Mouse (Mus musculus): ENCODE measurements around the gene Gm14326. TPM values are rescaled to one million over a fixed set of nuclear protein-coding genes. Genes with fewer than 3 reads are reported as not detected.
"Not testable (repeated sequence)": the region's sequence is repeated elsewhere in the genome, so short reads cannot be mapped to it uniquely, and the experiment has no call there.

Gene Gm14326
- polyA plus RNA-seq (2015; fragmentation: Nextera tagmentation; extraction: Ambion mirVana) = 15.2 TPM in 2 replicates

GRCm38 (mm10) chr2:177957145-177957544 lies at the start of gene Gm14326:
Gene Gm14326 (minus strand): TSS chr2:177957297.
- ATAC-seq; H3K36me3 ChIP-seq; H3K9me3 ChIP-seq; H3K27ac ChIP-seq; H3K4me1 ChIP-seq (replicated peaks); H3K27me3 ChIP-seq (replicated peaks): not testable (repeated sequence)
- Histone ChIP-seq H3K9ac (peak within 1 kb of the TSS; percentile 42; the same call in 1 of the 2 replicates), H3K4me2 (replicated peaks) (peak within 1 kb of the TSS; percentile 39), H3K4me3 (replicated peaks) (peak within 1 kb of the TSS; percentile 47)
- WGBS = 0% methylated on average over 4 of the region's 7 CpGs

GRCm38 (mm10) chr2:177974814-177975213 lies 17.7 kb upstream of the Gm14326 start:
- ATAC-seq; H3K4me1 ChIP-seq (replicated peaks); H3K36me3 ChIP-seq; H3K27me3 ChIP-seq (replicated peaks); H3K9ac ChIP-seq; H3K27ac ChIP-seq; H3K4me2 ChIP-seq (replicated peaks); H3K4me3 ChIP-seq (replicated peaks); H3K9me3 ChIP-seq: not testable (repeated sequence)
- 68% methylated on average over 7 of the region's 7 CpGs for WGBS

- Histone ChIP-seq H3K9ac (peak overlapping the region; percentile 42; the same call in 1 of the 2 replicates), H3K4me2 (replicated peaks) (peak overlapping the region; percentile 39), H3K4me3 (replicated peaks) (peak overlapping the region; percentile 47)
- H3K27ac ChIP-seq; H3K9me3 ChIP-seq; H3K27me3 ChIP-seq (replicated peaks); ATAC-seq; H3K36me3 ChIP-seq; H3K4me1 ChIP-seq (replicated peaks): not testable (repeated sequence)
- 1% methylated on average over 18 of the region's 18 CpGs for WGBS
Observed at GRCm38 (mm10) chr2:177956734-177957133, 363 bp downstream of the Gm14326 start.

DNA sequence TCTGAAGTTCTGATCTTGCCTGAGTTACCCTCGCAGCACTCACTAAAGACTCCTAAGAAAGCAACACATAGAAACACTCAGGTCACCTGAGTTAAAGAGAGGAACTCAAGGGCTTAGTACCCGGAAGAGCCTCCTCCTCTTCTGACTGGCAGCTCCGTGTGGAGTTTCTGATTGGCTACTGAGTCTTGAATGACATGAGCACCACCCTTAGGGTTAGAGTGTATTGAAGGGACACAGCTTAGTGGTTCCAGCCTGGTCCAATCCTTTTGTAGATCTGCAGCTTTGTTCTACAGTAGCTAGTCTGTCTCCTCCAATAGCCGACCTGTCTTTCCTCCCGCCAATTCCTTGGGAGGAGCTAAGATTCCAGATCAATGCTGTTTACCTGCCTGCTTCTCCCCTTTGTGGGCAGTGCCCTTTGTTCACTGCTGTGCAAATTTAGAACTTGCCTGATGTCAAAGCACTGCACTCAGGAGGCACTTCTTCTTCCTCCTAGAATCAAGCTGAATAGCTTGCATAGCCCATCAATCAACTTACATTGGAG lies 31.5 kb downstream of the Gm14326 start, which contains the start of gene Zfp972:
Gene Zfp972 (minus strand): TSS at position 51 of the 541 bp plus-strand sequence.
- not testable (repeated sequence) for H3K4me3 ChIP-seq (replicated peaks); H3K4me2 ChIP-seq (replicated peaks); H3K9me3 ChIP-seq; H3K36me3 ChIP-seq; ATAC-seq; H3K4me1 ChIP-seq (replicated peaks); H3K9ac ChIP-seq; H3K27me3 ChIP-seq (replicated peaks); H3K27ac ChIP-seq
- 52% methylated on average over 4 of the region's 5 CpGs for WGBS

DNA sequence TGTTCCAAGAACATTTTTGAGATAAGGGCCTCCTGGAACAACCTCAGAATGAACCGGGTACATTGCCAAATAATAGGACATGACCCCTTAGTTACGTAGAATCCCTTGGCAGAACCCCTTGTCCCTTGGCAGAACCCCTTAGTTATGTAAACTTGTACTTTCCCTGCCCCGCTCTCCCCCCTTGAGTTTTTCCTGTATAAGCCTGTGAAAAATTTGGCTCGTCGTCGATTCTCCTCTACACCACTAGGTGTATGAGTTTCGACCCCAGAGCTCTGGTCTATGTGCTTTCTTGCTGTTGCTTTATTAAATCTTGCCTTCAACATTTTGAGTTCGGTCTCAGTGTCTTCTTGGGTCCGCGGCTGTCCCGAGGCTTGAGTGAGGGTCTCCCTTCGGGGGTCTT lies 53.8 kb downstream of the Gm14326 start:
- H3K9me3 ChIP-seq; H3K4me2 ChIP-seq (replicated peaks); H3K9ac ChIP-seq; H3K27ac ChIP-seq; H3K27me3 ChIP-seq (replicated peaks); H3K36me3 ChIP-seq; ATAC-seq; H3K4me3 ChIP-seq (replicated peaks); H3K4me1 ChIP-seq (replicated peaks): not testable (repeated sequence)
- 83% methylated on average over 4 of the region's 12 CpGs for WGBS

DNA sequence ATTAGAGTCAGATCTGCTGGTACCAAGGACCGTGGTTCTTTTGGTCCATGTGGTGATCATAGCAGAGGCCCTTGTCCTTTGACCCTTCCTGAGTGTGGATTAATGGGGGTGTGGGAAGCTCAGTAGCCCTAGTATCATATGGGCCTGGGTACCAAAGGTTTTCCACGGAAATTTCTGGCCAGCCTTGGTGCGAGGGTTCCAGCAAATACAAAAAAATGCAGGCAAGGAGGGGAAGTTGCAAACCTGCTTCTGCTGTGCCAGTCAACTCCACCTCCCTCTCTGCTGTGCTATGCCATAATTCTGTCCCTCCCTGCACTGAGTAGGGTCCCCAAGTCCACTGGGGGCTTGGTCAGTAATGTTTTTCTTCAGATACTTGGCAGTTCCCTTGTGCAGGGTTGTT lies 58.9 kb downstream of the Gm14326 start:
- whole genome bisulfite sequencing = 70% methylated on average over 2 of the region's 3 CpGs
- not testable (repeated sequence) for H3K27ac ChIP-seq; ATAC-seq; H3K27me3 ChIP-seq (replicated peaks); H3K9ac ChIP-seq; H3K4me1 ChIP-seq (replicated peaks); H3K9me3 ChIP-seq; H3K4me2 ChIP-seq (replicated peaks); H3K36me3 ChIP-seq; H3K4me3 ChIP-seq (replicated peaks)

GRCm38 (mm10) chr2:177897046-177897578 lies 60.0 kb downstream of the Gm14326 start, which contains the start of gene Gm14327:
Gene Gm14327 (plus strand): TSS chr2:177897096.
- H3K27ac ChIP-seq; ATAC-seq; H3K4me2 ChIP-seq (replicated peaks); H3K9ac ChIP-seq; H3K27me3 ChIP-seq (replicated peaks); H3K4me1 ChIP-seq (replicated peaks); H3K9me3 ChIP-seq; H3K36me3 ChIP-seq: not testable (repeated sequence)
- peak within 1 kb of the TSS; percentile 27 for H3K4me3 ChIP-seq (replicated peaks)
- 38% methylated on average over 12 of the region's 13 CpGs for WGBS

DNA sequence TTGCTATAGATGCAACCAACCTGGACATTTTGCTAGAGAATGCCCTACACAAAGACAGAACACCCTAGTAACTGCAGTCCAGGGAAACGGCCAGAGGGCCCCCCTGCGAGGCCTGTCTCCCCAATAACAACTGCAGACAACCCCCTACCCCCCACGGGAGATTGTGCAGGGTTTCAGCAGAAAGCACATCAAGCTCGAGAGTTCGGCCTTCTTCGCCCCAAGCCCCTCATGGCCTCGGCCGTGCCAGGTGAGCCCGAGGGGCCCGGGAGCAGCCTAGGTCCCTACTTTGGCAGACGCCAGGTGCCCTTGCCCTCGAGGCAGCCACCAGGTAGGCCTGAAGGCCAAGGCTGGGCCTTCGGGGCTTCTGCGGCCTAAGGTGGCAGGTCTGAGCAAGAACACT lies 69.4 kb downstream of the Gm14326 start:
- WGBS = 95% methylated on average over 14 of the region's 14 CpGs
- H3K9me3 ChIP-seq; H3K4me3 ChIP-seq (replicated peaks); H3K36me3 ChIP-seq; H3K4me2 ChIP-seq (replicated peaks); ATAC-seq; H3K27me3 ChIP-seq (replicated peaks); H3K4me1 ChIP-seq (replicated peaks); H3K9ac ChIP-seq; H3K27ac ChIP-seq: not testable (repeated sequence)

Other genes starting within 250 kb of the Gm14326 start
- 4.2 and 5.3 TPM in 2 replicates for gene Gm14322, start 198.0 kb downstream of the Gm14326 start, polyA plus RNA-seq (2015; fragmentation: Nextera tagmentation; extraction: Ambion mirVana)
- 29.0 and 29.6 TPM in 2 replicates for gene Gm14325, start 117.0 kb downstream of the Gm14326 start, polyA plus RNA-seq (2015; fragmentation: Nextera tagmentation; extraction: Ambion mirVana)
- 3.3 and 4.1 TPM in 2 replicates for gene Gm14327, start 60.2 kb downstream of the Gm14326 start, polyA plus RNA-seq (2015; fragmentation: Nextera tagmentation; extraction: Ambion mirVana)
- gene Zfp972, start 31.7 kb downstream of the Gm14326 start, polyA plus RNA-seq (2015; fragmentation: Nextera tagmentation; extraction: Ambion mirVana) = 1.4 and 1.5 TPM in 2 replicates
- gene Zfp971, start 66.0 kb upstream of the Gm14326 start, polyA plus RNA-seq (2015; fragmentation: Nextera tagmentation; extraction: Ambion mirVana) = 12.2 and 12.8 TPM in 2 replicates
- 17.7 and 18.7 TPM in 2 replicates for gene Zfp931, start 121.2 kb upstream of the Gm14326 start, polyA plus RNA-seq (2015; fragmentation: Nextera tagmentation; extraction: Ambion mirVana)
- gene Phactr3, start 161.7 kb upstream of the Gm14326 start, polyA plus RNA-seq (2015; fragmentation: Nextera tagmentation; extraction: Ambion mirVana) = 2.0 and 3.4 TPM in 2 replicates